In the genomic region with DNA sequence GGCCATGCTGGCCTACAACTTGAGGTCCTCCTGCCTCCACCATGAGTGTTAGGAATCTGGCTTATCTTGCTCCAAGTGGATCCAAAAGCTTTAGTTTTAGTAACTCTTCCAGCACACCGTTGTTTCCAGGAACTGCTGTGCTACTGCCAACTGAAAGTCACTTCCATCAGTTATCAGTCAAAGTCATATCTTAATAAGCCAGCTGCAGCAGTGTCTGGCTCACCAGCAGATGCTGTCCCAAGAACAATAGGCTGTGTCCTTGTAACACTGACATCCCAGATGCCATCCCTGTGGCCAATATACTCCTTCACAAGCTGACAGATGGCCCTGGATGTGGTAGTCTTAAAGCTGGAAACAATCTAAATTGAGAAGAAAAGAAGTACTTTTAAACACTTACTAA, we compare ENCODE assay signal across 20 mouse cellular contexts. TPM values are rescaled to one million over a fixed set of nuclear protein-coding genes. Genes with fewer than 3 reads are reported as not detected.
A peak's percentile ranks its signal among the peaks of the same experiment; 100 is the strongest.
DNase-seq lines count a peak whose midpoint lies in the region; ATAC-seq lines count a peak whose summit lies in the region.
"Had no signal": no experiment of that assay in that cellular context is flagged by ENCODE, and none has a peak within 500 bp of the region (broad histone marks: within the 10 kb centered on the region; RNA-seq: fewer than 3 reads in every experiment).

No protein-coding gene starts in this region.

- 16% methylated on average over 1 of the region's 1 CpGs for WGBS in liver, embryonic 12.5 days (ENCODE audit: insufficient replicate concordance)
- WGBS in forebrain, embryonic 15.5 days = 90% methylated on average over 1 of the region's 1 CpGs

- H3K4me3 ChIP-seq in liver, embryonic 12.5 days = no peak overlapping the region
- no peak overlapping the region for H3K4me3 ChIP-seq in forebrain, embryonic 15.5 days

- H3K9ac ChIP-seq in liver, embryonic 12.5 days = no peak overlapping the region
- no peak overlapping the region for H3K9ac ChIP-seq in forebrain, embryonic 15.5 days (replicated peaks)
- H3K9ac ChIP-seq: forebrain, postnatal 0 days had no signal

- H3K27me3 ChIP-seq in liver, embryonic 12.5 days (replicated peaks) = no peaks in the 10 kb centered on the region
- no peaks in the 10 kb centered on the region for H3K27me3 ChIP-seq in forebrain, embryonic 15.5 days
- H3K27me3 ChIP-seq: CH12.LX had no signal

- peaks cover 19% of the 10 kb centered on the region for H3K4me1 ChIP-seq in liver, embryonic 12.5 days
- H3K4me1 ChIP-seq in forebrain, embryonic 15.5 days = no peaks in the 10 kb centered on the region

- H3K9me3 ChIP-seq in liver, embryonic 12.5 days (replicated peaks) = no peaks in the 10 kb centered on the region
- no peaks in the 10 kb centered on the region for H3K9me3 ChIP-seq in forebrain, embryonic 15.5 days

- H3K4me2 ChIP-seq in liver, embryonic 12.5 days = no peak overlapping the region
- no peak overlapping the region for H3K4me2 ChIP-seq in forebrain, embryonic 15.5 days (replicated peaks)

- ATAC-seq in liver, embryonic 12.5 days = peak; percentile 91
- ATAC-seq in megakaryocyte progenitor cell, adult 5-6 weeks (replicated peaks; ENCODE audit: poor library complexity) = peak; percentile 91
- ATAC-seq in forebrain, embryonic 15.5 days (replicated peaks) = no peak
- ATAC-seq: forebrain, postnatal 0 days; hindbrain, postnatal 0 days had no signal

- H3K27ac ChIP-seq in liver, embryonic 12.5 days = no peak overlapping the region
- no peak overlapping the region for H3K27ac ChIP-seq in forebrain, embryonic 15.5 days (replicated peaks)
- H3K27ac ChIP-seq: hindbrain, postnatal 0 days had no signal

- peaks cover 57% of the 10 kb centered on the region for H3K36me3 ChIP-seq in liver, embryonic 12.5 days
- H3K36me3 ChIP-seq in forebrain, embryonic 15.5 days = peaks cover 48% of the 10 kb centered on the region

- DNase-seq in embryo, embryonic 10.5 days (ENCODE audit: low spot score) = peak; percentile 7
- DNase-seq in embryo, embryonic 9.5 days (ENCODE audit: extremely low spot score) = no peak
- DNase-seq in MEL-GATA-1-ER (ENCODE audit: extremely low read depth, low read depth) = peak; percentile 56
- no peak for DNase-seq in testis, postnatal 14 days (ENCODE audit: low spot score)
- no peak for DNase-seq in cerebellum, adult 8-10 months
- DNase-seq: adrenal gland, adult 2 months; cerebellum, adult 9-10 months; embryo, embryonic 11 days; forebrain, postnatal 0 days; gastrocnemius, postnatal 10 days; heart, postnatal 14 days; kidney, adult 18-20 months; kidney, postnatal 14 days; midbrain, embryonic 14.5 days; right cerebral cortex, postnatal 4 days had no signal

RNA-seq across cellular contexts. Expression of a gene that starts 22.4 kb away (rescaled TPM):
- 11.8 and 12.0 TPM in 2 replicates for polyA plus RNA-seq in liver, embryonic 12.5 days (2016; fragmentation: Nextera tagmentation; extraction: Ambion mirVana)
- 19.4 and 20.0 TPM in 2 replicates for total RNA-seq in megakaryocyte progenitor cell, adult 5-6 weeks (2015)
- total RNA-seq in megakaryocyte progenitor cell, adult 5-6 weeks (2017) = 16.7 and 18.1 TPM in 2 replicates
- polyA plus RNA-seq in forebrain, embryonic 15.5 days (2015; fragmentation: Nextera tagmentation; extraction: Ambion mirVana) = 42.8 and 45.5 TPM in 2 replicates

RNA-seq across cellular contexts. Expression of a gene that starts 36.0 kb away (rescaled TPM):
- 90.3 and 91.6 TPM in 2 replicates for polyA plus RNA-seq in liver, embryonic 12.5 days (2016; fragmentation: Nextera tagmentation; extraction: Ambion mirVana)
- 33.1 and 33.4 TPM in 2 replicates for total RNA-seq in megakaryocyte progenitor cell, adult 5-6 weeks (2015)
- total RNA-seq in megakaryocyte progenitor cell, adult 5-6 weeks (2017) = 24.1 and 27.9 TPM in 2 replicates
- 88.5 and 91.7 TPM in 2 replicates for polyA plus RNA-seq in forebrain, embryonic 15.5 days (2015; fragmentation: Nextera tagmentation; extraction: Ambion mirVana)

Comparison
In these comparisons a context has a peak if more than half of its experiments do, and no peak if none do; other contexts are left out.
1. DNase-seq: peak in embryo, embryonic 10.5 days (single experiment) and MEL-GATA-1-ER (single experiment); none in embryo, embryonic 9.5 days (single experiment), testis, postnatal 14 days (single experiment) and cerebellum, adult 8-10 months (single experiment).